Mouse (Mus musculus) hindbrain, embryonic 14.5 days (tissue): ENCODE measurements at regions not wholly inside any gene's neighbourhood (a gene's known extent, or its start where the extent isn't known, plus 50 kb on each side); places are given as distances from the start of the nearest gene placed in this dataset.

Experiments
- ATAC-seq: fragments of 200-750 bp; cut with Nextera tagmentation; 2 replicates; pipeline ENCODE4 v1.8.0; 2017; ENCODE audit warnings: moderate number of reproducible peaks, mild to moderate bottlenecking, moderate TSS enrichment, moderate library complexity; ENCODE audit not compliant: low FRiP score
- DNase-seq: peaks from one replicate; pipeline ENCODE4 v3.0.0-alpha.2; 2015; ENCODE audit warnings: low spot score
- H3K27ac ChIP-seq: fragments of 300-500 bp; sonication (generic); 2 replicates; pipeline ENCODE4 v1.5.1; 2014; ENCODE audit warnings: mild to moderate bottlenecking, moderate library complexity
- H3K27me3 ChIP-seq: fragments of 300-500 bp; sonication (generic); 2 replicates; pipeline ENCODE4 v1.6.1; 2014; ENCODE audit warnings: mild to moderate bottlenecking, low read length, mixed read lengths; ENCODE audit not compliant: control insufficient read depth, insufficient read depth
- H3K36me3 ChIP-seq: fragments of 300-500 bp; sonication (generic); replicated peaks from 2 replicates; pipeline ENCODE4 v1.6.1; 2014; ENCODE audit not compliant: control insufficient read depth, insufficient read depth
- H3K4me1 ChIP-seq: fragments of 300-500 bp; sonication (generic); replicated peaks from 2 replicates; pipeline ENCODE4 v1.6.1; 2014; ENCODE audit warnings: antibody characterized with exemption, low read length, mixed read lengths; ENCODE audit not compliant: control insufficient read depth, insufficient read depth
- H3K4me2 ChIP-seq: fragments of 300-500 bp; sonication (generic); replicated peaks from 2 replicates; pipeline ENCODE4 v1.6.1; 2014; ENCODE audit warnings: mild to moderate bottlenecking, moderate library complexity
- H3K4me3 ChIP-seq: fragments of 300-500 bp; sonication (generic); replicated peaks from 2 replicates; pipeline ENCODE4 v1.5.1; 2014; ENCODE audit warnings: mild to moderate bottlenecking, low read length
- H3K9ac ChIP-seq: fragments of 300-500 bp; sonication (generic); 2 replicates; pipeline ENCODE4 v1.6.1; 2014
- H3K9me3 ChIP-seq: fragments of 300-500 bp; sonication (generic); 2 replicates; pipeline ENCODE4 v1.6.1; 2016; ENCODE audit warnings: low read length; ENCODE audit not compliant: control insufficient read depth
- WGBS: fragments of 180-500 bp; shearing (Covaris S2); extraction: QIAGEN DNeasy Blood & Tissue Kit; methylation state at CpG from one replicate; pipeline ENCODE4 v1.1.7; 2014; 5-methylcytosine and 5-hydroxymethylcytosine counted together

- ATAC-seq (peak; percentile 21; the same call in 1 of the 2 replicates), DNase-seq (peak; percentile 48)
- no peaks in the 10 kb centered on the region for H3K9me3 ChIP-seq
- H3K4me2 ChIP-seq = peak overlapping the region; percentile 45
- H3K4me1 ChIP-seq = peaks cover 22% of the 10 kb centered on the region
- no peak overlapping the region; the same call in 1 of the 2 replicates for H3K4me3 ChIP-seq
- peak overlapping the region; percentile 34 for H3K9ac ChIP-seq
- no peaks in the 10 kb centered on the region for H3K27me3 ChIP-seq
- peak overlapping the region; percentile 74 for H3K27ac ChIP-seq
- H3K36me3 ChIP-seq = no peaks in the 10 kb centered on the region
- WGBS = 12% methylated on average over 13 of the region's 13 CpGs
These were observed 417.3 kb upstream of the Id4 start for GRCm38 (mm10) chr13:47843541-47844267.

DNA sequence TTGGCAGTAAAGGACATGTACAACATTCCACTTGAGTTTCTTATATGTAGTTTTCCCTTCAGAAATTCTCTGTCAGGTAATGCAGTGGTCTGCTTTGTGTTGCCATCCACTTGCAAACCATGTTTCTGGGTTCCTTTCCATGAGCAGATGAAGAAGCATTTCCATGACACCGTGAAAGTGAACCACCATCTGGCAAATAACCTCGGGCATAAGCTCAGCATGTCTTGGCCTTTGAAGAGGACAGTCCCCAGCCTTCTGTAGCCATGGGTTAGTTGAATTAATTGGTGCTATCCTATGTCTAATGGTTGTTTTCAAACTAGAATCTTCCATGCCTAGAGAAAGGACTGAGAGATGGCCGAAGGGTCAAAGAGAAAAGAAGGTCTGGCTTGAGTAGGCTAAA is 414.3 kb upstream of the Id4 start:
- 92% methylated on average over 3 of the region's 3 CpGs for WGBS
- H3K9ac ChIP-seq = no peak overlapping the region
- ATAC-seq (no peak), DNase-seq (no peak)
- no peak overlapping the region for H3K27ac ChIP-seq
- no peak overlapping the region for H3K4me2 ChIP-seq
- no peaks in the 10 kb centered on the region for H3K27me3 ChIP-seq
- no peak overlapping the region for H3K4me3 ChIP-seq
- H3K4me1 ChIP-seq = peaks cover 31% of the 10 kb centered on the region
- no peaks in the 10 kb centered on the region for H3K36me3 ChIP-seq
- H3K9me3 ChIP-seq = no peaks in the 10 kb centered on the region

DNA sequence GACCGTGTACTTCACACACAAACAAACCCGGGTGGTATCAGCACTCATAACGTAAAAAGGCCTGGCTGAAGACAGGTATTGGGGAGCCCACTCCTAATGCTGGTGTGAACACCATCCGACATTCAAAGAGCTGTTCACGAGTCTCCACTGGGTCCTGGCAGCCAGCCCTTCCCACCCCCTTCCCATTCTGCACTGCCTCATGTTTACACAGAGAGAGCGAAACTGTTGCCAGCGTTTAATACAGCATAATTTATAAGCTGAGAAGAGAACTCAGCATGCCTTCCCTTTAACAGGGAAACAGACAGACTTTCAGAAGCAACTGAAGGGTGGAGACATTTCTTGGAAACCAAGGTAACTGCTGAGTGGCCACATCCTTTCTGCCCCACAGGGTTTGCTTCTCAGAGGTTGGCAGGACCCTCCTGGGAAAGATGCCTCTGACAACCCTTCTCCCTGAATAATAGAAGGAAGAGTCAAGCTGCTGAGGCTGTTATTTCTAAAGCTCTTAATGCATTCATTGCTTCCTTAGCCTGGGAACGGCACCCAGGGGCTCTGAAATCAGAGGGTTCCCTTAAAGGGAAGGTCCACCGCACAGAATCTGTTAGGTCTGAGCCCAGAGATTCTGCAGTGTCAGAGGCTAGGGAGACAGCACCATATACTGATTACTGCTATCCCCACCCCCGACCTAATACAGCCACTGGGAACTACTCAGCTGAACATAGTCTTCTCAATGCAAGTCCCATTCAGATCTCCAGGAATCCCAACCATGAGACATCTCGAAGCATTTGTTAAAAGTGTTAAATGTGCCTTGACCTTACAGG is 412.4 kb upstream of the Id4 start:
- H3K27me3 ChIP-seq = no peaks in the 10 kb centered on the region
- peak; percentile 68; the same call in 1 of the 2 replicates for ATAC-seq
- H3K27ac ChIP-seq = peak overlapping the region; percentile 65; the same call in 1 of the 2 replicates
- DNase-seq = peak; percentile 71
- H3K36me3 ChIP-seq = no peaks in the 10 kb centered on the region
- peaks cover 24% of the 10 kb centered on the region for H3K4me1 ChIP-seq
- H3K9me3 ChIP-seq = no peaks in the 10 kb centered on the region
- peak overlapping the region; percentile 9; the same call in 1 of the 2 replicates for H3K9ac ChIP-seq
- 43% methylated on average over 11 of the region's 11 CpGs for WGBS
- H3K4me2 ChIP-seq = no peak overlapping the region
- no peak overlapping the region for H3K4me3 ChIP-seq

DNA sequence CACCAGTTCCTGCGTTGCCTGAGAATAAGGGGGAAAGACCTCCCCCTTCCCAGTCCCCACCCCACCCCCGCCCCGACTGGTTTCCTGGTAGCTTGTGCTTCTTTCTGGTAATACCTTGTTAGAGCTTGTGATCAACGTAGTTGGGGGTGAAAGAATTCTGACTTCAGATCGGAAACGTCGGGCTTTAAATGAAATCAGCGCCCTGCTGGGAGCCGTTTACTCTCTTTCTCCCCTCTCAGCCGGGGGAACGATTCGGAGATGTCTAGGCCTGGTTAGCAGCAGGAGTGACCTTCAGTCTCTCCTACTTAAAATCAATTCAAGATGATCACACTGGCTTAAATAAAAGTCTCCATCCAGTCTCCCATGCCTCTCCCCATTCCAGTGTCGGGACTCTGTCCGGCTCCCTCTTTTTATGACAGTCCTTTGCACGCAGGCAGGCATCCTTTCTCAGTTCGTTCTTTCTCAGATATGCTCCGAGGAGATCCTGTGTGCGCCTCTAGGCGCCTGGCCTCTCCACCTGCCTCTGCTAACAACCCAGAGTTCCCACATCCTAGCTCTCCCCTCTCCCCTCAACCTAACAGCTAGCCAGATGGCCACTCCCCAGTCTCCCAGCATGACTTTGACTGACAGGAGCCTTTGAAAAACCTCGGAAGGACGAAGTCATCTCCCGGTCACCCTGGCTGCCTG is 405.5 kb upstream of the Id4 start:
- no peak for DNase-seq
- Histone ChIP-seq H3K4me2 (peak overlapping the region; percentile 34), H3K9ac (peak overlapping the region; percentile 46; the same call in 1 of the 2 replicates), H3K4me3 (no peak overlapping the region), H3K4me1 (peaks cover 20% of the 10 kb centered on the region), H3K27me3 (no peaks in the 10 kb centered on the region), H3K27ac (peak overlapping the region; percentile 22; the same call in 1 of the 2 replicates), H3K9me3 (no peaks in the 10 kb centered on the region), H3K36me3 (no peaks in the 10 kb centered on the region)
- ATAC-seq = no peak
- 1% methylated on average over 22 of the region's 22 CpGs for WGBS

- Histone ChIP-seq H3K9ac (no peak overlapping the region), H3K27ac (no peak overlapping the region), H3K4me3 (no peak overlapping the region), H3K9me3 (no peaks in the 10 kb centered on the region), H3K4me1 (peaks cover 21% of the 10 kb centered on the region), H3K4me2 (no peak overlapping the region), H3K36me3 (no peaks in the 10 kb centered on the region), H3K27me3 (no peaks in the 10 kb centered on the region)
- WGBS = 92% methylated on average over 4 of the region's 4 CpGs
- DNase-seq (no peak), ATAC-seq (no peak)
These were observed 402.1 kb upstream of the Id4 start for GRCm38 (mm10) chr13:47858946-47859345.

DNA sequence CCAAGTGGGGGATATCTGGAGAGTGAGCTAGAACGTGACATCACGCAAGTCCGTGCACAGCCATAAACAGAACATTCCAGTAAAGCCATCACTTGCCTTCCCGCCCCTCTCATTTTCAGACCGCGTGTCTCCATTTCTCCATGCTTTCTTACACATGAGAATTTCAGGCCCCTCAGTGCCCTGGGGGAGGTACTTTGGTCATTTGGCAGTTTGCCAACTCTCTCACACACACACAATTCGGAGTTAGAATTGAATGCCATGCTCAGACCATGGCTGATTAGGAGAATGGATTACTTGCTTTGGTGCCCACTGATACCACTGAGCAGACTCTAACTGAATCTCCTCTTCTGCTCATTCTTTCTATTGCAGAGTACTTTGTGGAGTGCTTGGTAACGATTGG is 400.7 kb upstream of the Id4 start:
- ATAC-seq (no peak), DNase-seq (peak; percentile 53)
- Histone ChIP-seq H3K27ac (no peak overlapping the region), H3K4me1 (peaks cover 17% of the 10 kb centered on the region), H3K4me2 (no peak overlapping the region), H3K27me3 (no peaks in the 10 kb centered on the region), H3K9ac (no peak overlapping the region), H3K9me3 (no peaks in the 10 kb centered on the region), H3K4me3 (no peak overlapping the region), H3K36me3 (no peaks in the 10 kb centered on the region)
- 47% methylated on average over 8 of the region's 8 CpGs for WGBS

DNA sequence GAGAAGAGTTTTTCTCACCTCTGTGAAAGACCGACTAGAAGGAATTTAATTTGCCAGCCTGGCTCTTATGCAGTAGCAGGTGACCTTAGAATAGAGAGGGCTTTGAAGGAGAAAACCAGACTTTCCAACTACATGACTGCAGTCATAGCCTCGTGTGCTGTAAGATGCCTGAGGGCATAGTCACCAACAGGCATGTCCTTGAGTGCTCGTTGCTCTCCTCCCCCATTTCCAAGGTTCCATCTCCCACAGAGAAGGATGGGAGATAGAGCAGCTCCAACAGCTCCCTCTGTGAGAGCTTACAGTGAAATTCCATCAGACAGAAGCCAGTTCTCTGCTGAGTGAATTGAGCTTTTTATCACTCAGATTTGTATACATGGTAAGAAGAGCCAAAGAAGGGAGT is 398.1 kb upstream of the Id4 start:
- no peak overlapping the region for H3K4me3 ChIP-seq
- H3K4me2 ChIP-seq = no peak overlapping the region
- peaks cover 4% of the 10 kb centered on the region; the same call in 1 of the 2 replicates for H3K4me1 ChIP-seq
- 69% methylated on average over 3 of the region's 3 CpGs for WGBS
- H3K27ac ChIP-seq = no peak overlapping the region
- no peaks in the 10 kb centered on the region for H3K9me3 ChIP-seq
- no peak overlapping the region for H3K9ac ChIP-seq
- H3K27me3 ChIP-seq = no peaks in the 10 kb centered on the region
- H3K36me3 ChIP-seq = no peaks in the 10 kb centered on the region
- no peak for DNase-seq
- no peak for ATAC-seq

DNA sequence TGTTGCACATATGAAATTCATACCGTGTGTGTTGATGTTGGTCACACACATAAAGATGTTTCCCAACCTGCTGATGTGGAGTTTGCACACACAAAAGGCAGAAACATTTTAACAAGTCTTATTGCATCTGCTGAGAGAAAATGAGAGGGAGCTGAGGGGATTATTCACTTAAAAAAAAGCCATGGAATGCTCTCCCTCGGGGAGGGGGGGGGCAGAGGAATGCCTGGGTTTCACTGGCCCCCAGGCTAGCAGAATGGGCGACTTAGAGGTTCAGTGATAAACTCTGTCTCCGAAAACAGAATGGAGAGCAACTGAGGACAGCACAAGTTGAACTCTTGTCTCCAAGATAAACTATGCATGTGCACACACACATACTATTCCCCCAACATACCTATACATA is 392.4 kb upstream of the Id4 start:
- Histone ChIP-seq H3K36me3 (no peaks in the 10 kb centered on the region), H3K27me3 (no peaks in the 10 kb centered on the region), H3K9ac (no peak overlapping the region), H3K4me2 (no peak overlapping the region), H3K4me3 (no peak overlapping the region), H3K4me1 (peaks cover 4% of the 10 kb centered on the region; the same call in 1 of the 2 replicates), H3K9me3 (no peaks in the 10 kb centered on the region), H3K27ac (no peak overlapping the region)
- 67% methylated on average over 4 of the region's 4 CpGs for WGBS
- DNase-seq (no peak), ATAC-seq (no peak)
